Mouse (Mus musculus): ENCODE results near the gene Hdac4.

Hdac4 gene

DNA sequence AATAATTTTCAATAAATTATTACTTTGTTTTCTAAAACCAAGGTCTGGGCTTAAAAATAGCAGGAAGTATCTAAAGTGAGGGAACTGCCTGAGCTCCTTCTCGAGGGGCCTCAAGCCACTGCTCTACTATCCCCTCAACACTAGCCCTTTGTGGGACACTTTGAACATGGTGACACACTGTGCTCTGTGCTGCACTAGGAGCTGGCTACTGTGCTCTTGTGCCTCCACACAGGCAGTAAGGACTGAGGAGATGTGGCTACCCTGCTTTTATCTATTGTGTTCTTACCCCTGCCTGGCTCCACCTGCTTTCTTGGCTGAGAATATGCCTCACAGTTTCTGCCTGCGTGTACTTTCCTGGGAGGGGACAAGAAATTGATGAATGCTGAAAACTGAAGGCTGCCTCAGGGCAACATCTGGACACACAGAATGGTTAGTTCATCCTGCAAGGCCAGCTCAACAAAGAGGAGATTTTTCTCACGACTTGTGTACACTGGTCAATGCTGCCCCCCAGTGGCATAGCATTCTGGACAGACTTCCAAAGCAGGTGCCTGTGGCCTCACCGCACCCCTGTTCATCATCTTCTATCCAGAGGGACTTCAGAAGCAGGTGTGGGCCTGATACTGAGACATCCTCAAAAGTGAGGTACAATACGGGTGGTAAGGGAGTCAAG is 226.7 kb downstream of the Hdac4 start:
- no peak for DNase-seq (ENCODE audit: low read depth, low spot score)

DNA sequence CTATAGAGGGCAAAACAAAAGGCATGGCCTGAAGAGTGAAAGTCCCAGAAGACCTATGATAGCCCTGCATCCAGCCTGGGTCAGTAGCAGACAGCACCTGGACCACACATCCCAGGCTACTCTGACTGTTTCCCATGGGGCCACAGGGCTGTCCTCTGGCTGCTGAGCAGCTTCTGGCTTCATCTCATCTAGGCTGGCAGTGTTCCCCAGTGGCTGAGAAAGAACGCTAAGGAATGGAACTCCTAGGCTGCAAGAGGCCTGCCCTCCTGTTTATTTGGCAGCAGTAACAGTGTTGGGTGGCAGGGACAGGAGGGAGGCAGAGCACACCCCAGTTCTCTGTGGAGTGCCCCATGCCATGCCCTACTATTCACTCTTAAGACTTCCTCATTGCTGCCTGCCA is 228.5 kb downstream of the Hdac4 start:
- DNase-seq (ENCODE audit: low read depth, low spot score) = no peak

DNA sequence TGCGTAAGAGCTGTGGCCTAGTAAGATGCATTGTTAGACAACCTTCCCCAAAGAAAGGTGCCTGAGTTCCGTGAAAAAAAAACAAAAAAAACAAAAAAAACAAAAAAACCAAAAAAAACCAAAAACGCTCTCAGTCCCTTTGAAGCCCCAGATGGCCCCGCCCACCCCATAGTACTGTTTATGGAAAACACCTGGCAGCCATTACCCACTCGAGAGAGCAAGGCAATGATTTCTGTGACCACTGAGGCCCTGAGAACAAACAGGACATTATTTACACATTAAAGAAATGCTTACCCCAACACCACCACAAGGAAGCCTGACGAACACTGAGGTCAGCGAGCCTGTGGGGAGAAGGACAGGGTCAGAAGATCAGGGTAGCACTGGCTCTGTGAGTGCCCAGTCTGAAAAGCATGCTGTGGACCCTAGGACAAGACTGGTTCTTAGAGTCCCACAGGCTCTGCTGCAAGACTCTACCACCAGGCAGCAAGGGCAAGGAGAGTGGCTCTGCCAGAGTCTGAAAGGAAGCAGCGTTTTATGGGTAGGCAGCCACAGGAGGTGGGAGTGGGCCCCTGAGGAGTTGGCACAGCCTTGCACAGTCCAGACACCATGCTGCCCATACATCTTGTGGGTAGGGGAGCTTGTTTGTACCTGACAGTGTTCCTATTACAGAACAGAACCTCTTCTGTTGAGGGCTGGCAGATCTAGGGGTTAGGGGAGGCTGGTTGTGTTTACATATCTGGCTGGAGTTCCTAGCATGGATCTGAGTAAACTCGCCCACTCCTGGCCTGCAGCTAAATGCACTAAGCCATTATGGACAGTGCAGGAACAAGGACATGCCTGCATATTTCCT is 230.8 kb downstream of the Hdac4 start:
- no peak for DNase-seq (ENCODE audit: low read depth, low spot score)

DNA sequence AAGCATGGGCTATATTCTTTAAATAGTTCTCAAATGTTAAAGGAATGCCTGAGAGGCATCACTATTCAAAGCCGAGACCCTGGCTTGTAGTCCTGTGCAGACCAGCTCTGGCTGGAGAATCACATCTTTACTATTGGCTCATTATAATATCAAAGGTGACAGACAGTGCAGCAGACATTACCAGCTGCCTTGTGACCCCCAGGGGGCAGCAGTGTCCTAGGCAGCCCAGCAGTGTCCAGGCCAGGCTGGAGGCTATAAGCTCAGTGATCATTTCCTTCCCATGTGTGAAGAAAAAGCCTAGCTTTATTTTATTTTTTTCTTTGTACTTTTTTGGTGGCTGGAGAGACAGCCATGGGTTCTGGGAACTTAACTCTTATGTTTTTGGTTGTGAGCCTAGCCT is 233.2 kb downstream of the Hdac4 start:
- peak; percentile 33 for DNase-seq (ENCODE audit: low read depth, low spot score)

- no peak for DNase-seq (ENCODE audit: low read depth, low spot score)
Observed at GRCm38 (mm10) chr1:91961231-91961630, 234.3 kb downstream of the Hdac4 start.

DNA sequence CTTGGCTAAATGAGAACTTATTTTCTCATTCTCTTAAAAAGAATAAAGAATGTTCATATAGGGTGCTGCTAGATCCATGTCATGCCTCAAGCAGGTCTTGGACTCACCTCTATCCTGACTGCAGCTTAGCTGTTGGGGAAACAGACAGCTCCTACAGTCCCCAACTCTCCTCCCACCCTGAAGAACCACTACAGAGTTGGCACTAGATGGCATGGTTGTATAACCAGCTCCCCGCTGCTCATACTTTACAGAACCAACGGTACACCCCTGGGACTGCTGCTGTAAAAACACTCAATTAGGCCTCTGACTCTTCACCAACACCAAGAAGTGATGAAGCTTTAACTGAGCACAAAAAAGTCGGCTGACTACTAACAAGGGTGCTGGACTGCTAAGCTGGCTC is 235.6 kb downstream of the Hdac4 start:
- DNase-seq (ENCODE audit: low read depth, low spot score) = no peak

GRCm38 (mm10) chr1:91959044-91959443 is 236.5 kb downstream of the Hdac4 start:
- DNase-seq (ENCODE audit: low read depth, low spot score) = no peak

DNA sequence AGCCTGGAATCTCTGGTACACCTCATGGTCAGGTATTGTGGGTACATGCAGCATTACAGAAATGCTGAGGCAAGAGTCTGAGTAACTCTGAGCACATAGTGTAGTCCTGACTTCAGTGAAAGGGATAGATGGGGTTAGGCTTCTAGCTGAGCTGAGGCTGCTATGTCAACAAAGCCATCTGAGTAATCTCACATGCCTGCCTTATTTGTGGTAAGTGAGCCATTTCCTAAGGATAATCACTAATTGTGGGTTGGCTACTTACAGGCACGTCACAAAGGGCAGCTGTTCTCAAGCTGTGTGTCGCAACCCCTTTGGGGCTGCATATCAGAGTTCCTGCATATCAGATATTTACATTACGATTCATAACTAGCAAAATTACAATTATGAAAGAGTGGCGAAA is 239.3 kb downstream of the Hdac4 start:
- no peak for DNase-seq (ENCODE audit: low read depth, low spot score)

GRCm38 (mm10) chr1:91954954-91955353 is 240.5 kb downstream of the Hdac4 start:
- no peak for DNase-seq (ENCODE audit: low read depth, low spot score)

- DNase-seq (ENCODE audit: low read depth, low spot score) = no peak
Observed at GRCm38 (mm10) chr1:91952912-91953311, 242.6 kb downstream of the Hdac4 start.

- no peak for DNase-seq (ENCODE audit: low read depth, low spot score)
Observed at GRCm38 (mm10) chr1:91947441-91947840, 248.1 kb downstream of the Hdac4 start.

- no peak for DNase-seq (ENCODE audit: low read depth, low spot score)
Observed at GRCm38 (mm10) chr1:91942583-91942982, 252.9 kb downstream of the Hdac4 start.

DNA sequence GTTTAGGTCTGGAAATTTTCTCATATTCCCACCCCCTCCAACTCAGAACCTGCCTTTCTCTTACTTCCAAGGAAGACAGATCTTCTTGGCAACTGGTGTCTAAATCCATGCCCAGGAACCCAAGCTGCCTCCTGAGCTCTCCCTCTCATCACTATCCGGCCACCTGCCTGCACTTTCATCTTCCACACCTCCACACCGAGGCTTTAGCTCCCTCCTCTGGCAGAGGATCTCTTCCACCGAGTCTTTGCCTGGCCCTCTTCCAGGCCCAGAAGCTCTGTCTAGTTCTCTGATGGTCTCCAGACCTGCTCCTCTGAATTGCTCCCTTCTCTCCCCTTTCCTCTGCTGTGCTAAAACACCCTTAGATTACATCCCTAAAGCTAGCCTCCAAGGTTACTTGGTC is 253.5 kb downstream of the Hdac4 start:
- DNase-seq (ENCODE audit: low read depth, low spot score) = no peak

DNA sequence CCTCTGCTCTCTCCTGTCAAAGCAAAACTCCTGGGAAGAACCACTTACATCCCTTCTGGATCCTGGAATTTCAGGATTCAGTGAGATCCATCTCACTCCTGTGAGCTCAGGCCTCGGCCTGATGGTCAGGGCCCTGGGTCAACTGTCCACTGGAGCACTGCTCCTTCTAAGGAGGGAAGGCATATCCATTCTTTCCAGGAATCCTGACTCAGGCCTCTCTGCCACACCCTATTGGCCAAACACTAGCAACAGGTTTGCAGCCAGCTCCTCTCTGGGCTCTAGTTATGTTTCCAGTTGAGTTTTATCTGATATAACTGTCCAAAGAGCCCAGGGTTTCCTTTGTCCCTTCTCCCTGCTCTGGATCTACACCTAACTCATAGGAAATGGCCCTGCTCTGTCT is 254.4 kb downstream of the Hdac4 start:
- no peak for DNase-seq (ENCODE audit: low read depth, low spot score)

GRCm38 (mm10) chr1:91935171-91935570 is 260.3 kb downstream of the Hdac4 start:
- DNase-seq (ENCODE audit: low read depth, low spot score) = no peak

GRCm38 (mm10) chr1:91933681-91934080 is 261.8 kb downstream of the Hdac4 start:
- no peak for DNase-seq (ENCODE audit: low read depth, low spot score)

DNA sequence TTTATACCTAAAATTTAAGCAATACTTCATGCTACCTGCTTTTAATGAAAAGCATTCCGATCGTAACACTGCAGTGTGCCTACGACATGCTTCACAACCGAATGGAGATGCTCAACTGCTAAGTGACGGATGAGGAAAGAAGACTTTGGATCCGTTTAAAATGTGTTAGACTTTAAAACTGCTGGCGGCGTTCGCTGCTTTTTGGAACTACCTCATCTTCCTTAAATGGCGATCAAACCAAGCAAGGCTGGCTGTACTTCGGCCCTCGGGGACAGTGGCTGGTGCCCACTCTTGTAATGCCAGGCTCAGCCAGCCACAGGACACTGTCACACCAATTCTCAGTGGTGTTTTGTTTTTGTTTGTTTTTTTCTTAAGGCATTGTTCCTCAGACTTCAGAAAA is 263.3 kb downstream of the Hdac4 start:
- no peak for DNase-seq (ENCODE audit: low read depth, low spot score)

DNA sequence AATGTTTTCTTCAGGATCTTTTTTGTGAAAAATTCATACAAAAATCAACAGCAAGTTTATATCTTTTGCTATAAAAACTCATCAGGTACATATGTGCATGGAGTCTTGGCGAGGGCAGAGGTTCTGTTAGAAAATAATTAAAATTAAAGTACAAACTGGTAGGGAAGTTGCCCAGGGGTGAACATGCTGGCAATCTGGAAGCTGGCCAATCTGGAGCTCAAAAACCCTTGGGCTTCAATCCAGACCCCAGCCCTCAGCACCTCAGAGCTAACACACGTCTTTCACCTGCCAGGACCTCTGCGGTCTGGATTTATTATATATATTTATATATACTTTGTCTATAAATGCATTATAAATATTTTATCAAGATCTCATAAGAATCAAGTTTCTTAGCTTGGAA is 263.7 kb downstream of the Hdac4 start:
- no peak for DNase-seq (ENCODE audit: low read depth, low spot score)

- no peak for DNase-seq (ENCODE audit: low read depth, low spot score)
Observed at GRCm38 (mm10) chr1:91931196-91931595, 264.3 kb downstream of the Hdac4 start.

GRCm38 (mm10) chr1:91929051-91929450 is 266.4 kb downstream of the Hdac4 start:
- DNase-seq (ENCODE audit: low read depth, low spot score) = no peak

- DNase-seq (ENCODE audit: low read depth, low spot score) = no peak
Observed at GRCm38 (mm10) chr1:91927536-91928315, 267.8 kb downstream of the Hdac4 start.

- DNase-seq (ENCODE audit: low read depth, low spot score) = no peak
Observed at GRCm38 (mm10) chr1:91923567-91923966, 271.9 kb downstream of the Hdac4 start.

Measured in WW6 (cell line).